In the genomic region with DNA sequence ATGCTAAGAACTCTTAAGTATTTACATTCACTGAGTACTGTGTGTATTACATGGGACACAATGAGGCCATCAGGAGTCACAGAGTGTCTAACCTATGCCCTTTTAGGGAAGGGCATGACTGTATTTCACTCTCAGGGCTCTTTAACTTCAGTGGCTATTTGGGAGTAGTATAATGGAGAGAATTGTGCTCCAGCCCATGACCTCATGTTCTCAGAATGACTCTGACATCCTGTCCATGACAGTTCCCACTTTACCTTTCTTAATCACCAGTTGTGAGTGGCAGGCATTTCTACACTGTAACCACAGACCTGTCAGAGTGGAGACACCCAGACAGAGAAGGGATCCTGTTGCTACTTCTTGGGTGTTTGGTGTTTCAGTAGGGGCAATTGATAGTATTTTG, we compare ENCODE assay signal across 2 mouse cellular contexts.
DNase-seq lines count a peak whose midpoint lies in the region; TF ChIP-seq lines count a peak whose summit lies in the region.
"Not testable (repeated sequence)": the region's sequence is repeated elsewhere in the genome, so short reads cannot be mapped to it uniquely, and the experiment has no call there.

No protein-coding gene starts in this region.

- TF ChIP-seq POLR2A in CH12.LX (IDR thresholded peaks at IDR 0.05; ENCODE audit: low read depth, low read length); testis, adult 2 months (IDR thresholded peaks at IDR 0.05; ENCODE audit: control insufficient read depth, low read depth, low read length): not testable (repeated sequence)

- dilution Hi-C loops in CH12.LX (cut with MboI; ENCODE audit: extremely low pct_ligation_motif_present, extremely low pct_unique_long_range_greater_than_20kb, low sequenced_read_pairs), result not testable (repeated sequence)

- peak; percentile 0 for DNase-seq in CH12.LX (ENCODE audit: extremely low read depth)

- not testable (repeated sequence) for H3K9me3 ChIP-seq in CH12.LX (replicated peaks; ENCODE audit: low read length)

- not testable (repeated sequence) for H3K9ac ChIP-seq in CH12.LX (ENCODE audit: insufficient read depth, low read depth)

- not testable (repeated sequence) for H3K4me1 ChIP-seq in CH12.LX (ENCODE audit: control insufficient read depth in 1 of 2, insufficient read depth in 2 of 2); testis, adult 2 months (ENCODE audit: control insufficient read depth, insufficient read depth, low read length)

- not testable (repeated sequence) for H3K27me3 ChIP-seq in CH12.LX (replicated peaks); testis, adult 2 months (ENCODE audit: control insufficient read depth, insufficient read depth, low read length)

- not testable (repeated sequence) for H3K4me3 ChIP-seq in CH12.LX (replicated peaks in 1 of 3; ENCODE audit: low read depth in 2 of 3, low read length in 2 of 3, poor library complexity in 1 of 3)
- peak overlapping the region; percentile 50; the same call in 1 of the 2 replicates for H3K4me3 ChIP-seq in testis, adult 2 months (ENCODE audit: control insufficient read depth, low read depth, low read length)

- in situ Hi-C loops in CH12.LX (cut with MboI; ENCODE audit: low pct_ligation_motif_present, low pct_unique_long_range_greater_than_20kb, low sequenced_read_pairs), result not testable (repeated sequence)

- H3K4me2 ChIP-seq in CH12.LX (ENCODE audit: insufficient read depth, low read depth, poor library complexity, severe bottlenecking), result not testable (repeated sequence)

- not testable (repeated sequence) for TF ChIP-seq EP300 in CH12.LX (IDR thresholded peaks at IDR 0.05; ENCODE audit: low read length)

- H3K79me2 ChIP-seq in CH12.LX (replicated peaks; ENCODE audit: control insufficient read depth, extremely low read depth, insufficient read depth, poor library complexity, severe bottlenecking), result not testable (repeated sequence)

- peak overlapping the region; percentile 46 for H3K27ac ChIP-seq in CH12.LX (ENCODE audit: insufficient read depth, low read depth)
- H3K27ac ChIP-seq in testis, adult 2 months (ENCODE audit: control insufficient read depth, insufficient read depth, low read depth, low read length), result not testable (repeated sequence)

- not testable (repeated sequence) for TF ChIP-seq CTCF in CH12.LX (conservative IDR thresholded peaks at IDR 0.05 in 1 of 2, IDR thresholded peaks at IDR 0.05 in 1 of 2; ENCODE audit: low read depth in 2 of 2, low read length in 2 of 2); testis, adult 2 months (IDR thresholded peaks at IDR 0.05; ENCODE audit: control insufficient read depth, insufficient read depth, insufficient replicate concordance, low read depth, low read length)

- not testable (repeated sequence) for TF ChIP-seq RAD21 in CH12.LX (IDR thresholded peaks at IDR 0.05; ENCODE audit: low read depth, low read length)

- not testable (repeated sequence) for H3K36me3 ChIP-seq in CH12.LX (replicated peaks in 1 of 2; ENCODE audit: control insufficient read depth in 1 of 2, insufficient read depth in 1 of 2, low read length in 1 of 2); testis, adult 2 months (ENCODE audit: control insufficient read depth, insufficient read depth, low read length)

TF ChIP-seq in CH12.LX, 34 proteins besides CTCF, POLR2A, EP300 and RAD21:
- TF ChIP-seq IRF4 (IDR thresholded peaks at IDR 0.05; ENCODE audit: low read depth, low read length) (peak; percentile 50), ETS1 (conservative IDR thresholded peaks at IDR 0.05; ENCODE audit: low read depth, low read length) (peak; percentile 14; the same call in 1 of the 2 replicates), JUN (IDR thresholded peaks at IDR 0.05; ENCODE audit: insufficient read depth, low read depth, low read length) (peak; percentile 72), JUND (conservative IDR thresholded peaks at IDR 0.05; ENCODE audit: low read depth, low read length) (peak; percentile 35; the same call in 1 of the 2 replicates)
